Mouse (Mus musculus) layer of hippocampus, adult 8-10 months (tissue): ENCODE results near the gene Acsf3. TPM values are rescaled to one million over a fixed set of nuclear protein-coding genes. Genes with fewer than 3 reads are reported as not detected.
A peak's percentile ranks its signal among the peaks of the same experiment; 100 is the strongest.

ENCODE experiments used
- DNase-seq, 2 experiments: peaks; one replicate each; pipeline ENCODE4 v3.0.0; 2022; ENCODE audit warnings: low spot score in 2 of 2
- total RNA-seq, 4 experiments: library from RNA; stranded (reverse); gene quantifications; 2 replicates each; pipeline ENCODE4 v1.2.4; 2022

Acsf3 gene
- total RNA-seq, 4 experiments from 2014 or later = 21.9 to 26.7 (median 23.9) TPM

DNA sequence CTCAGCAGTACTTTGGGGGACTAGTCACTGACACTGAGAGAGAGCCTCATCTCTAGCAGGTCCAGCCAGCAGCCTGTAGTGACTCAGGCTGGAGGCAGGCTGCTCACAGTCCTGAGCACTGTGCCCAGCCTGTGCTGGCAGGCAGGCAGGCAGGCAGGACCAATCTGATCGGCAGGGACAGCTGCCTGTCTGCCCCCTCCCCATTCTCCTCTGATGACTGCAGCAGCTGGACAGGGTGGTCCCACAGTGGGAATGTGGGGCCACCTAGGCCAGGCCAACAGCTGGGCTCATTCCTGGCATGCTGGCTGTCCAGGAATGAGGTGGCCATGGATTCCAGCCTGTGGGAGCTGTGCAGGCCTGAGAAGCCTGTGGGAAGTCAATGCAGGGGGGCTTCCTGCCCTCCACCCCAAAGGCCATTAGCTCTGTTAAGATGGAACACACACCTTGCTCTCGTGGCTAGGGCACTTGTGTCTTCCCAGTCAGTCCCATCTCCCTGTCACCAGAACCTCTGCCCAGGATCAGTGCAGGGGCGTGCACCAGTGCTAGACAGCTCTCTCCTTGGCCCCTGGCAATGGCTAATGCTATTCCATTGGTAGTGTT lies 75.5 kb downstream of the Acsf3 start:
- no peak for DNase-seq

DNA sequence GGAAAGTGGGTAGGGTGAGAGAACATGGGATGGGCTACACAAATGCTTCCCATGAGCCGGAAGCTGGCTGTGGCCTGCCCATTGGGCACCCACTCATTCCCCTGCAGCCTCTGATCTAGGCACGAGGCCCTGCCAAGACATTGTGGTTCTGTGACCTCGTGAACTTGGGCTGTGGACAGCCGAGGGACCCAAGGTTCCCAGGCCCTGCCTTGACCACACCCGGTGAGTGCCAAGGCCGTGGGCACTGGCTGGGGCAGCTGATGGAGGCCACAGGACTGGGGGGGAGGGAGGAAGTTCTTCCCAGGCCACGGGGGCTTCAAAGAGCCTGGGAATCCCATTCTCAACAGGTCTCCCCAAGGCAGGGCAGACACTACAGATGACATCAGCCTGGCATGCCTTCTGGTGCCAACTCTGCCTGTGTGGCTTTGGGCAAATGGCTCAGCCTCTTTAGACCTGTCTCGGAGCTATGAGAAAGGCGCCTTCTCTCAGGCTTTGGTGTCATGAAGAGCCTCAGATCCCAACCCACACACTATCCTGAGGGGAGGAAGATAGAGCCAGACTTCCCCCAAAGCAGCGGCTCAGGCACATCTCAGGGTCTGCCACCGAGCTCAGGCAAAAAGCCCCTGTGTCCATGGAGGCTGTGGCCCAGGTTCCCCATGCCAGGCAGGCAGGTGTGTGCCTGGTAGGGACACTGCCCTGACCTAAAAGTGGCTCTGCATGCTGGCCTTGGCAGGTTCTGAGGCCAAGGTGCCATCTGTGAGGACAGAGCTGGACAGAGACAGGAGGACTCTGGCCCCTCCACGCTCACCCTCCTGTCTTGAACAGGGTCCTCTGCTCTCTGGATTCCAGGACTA lies 76.6 kb downstream of the Acsf3 start:
- DNase-seq = no peak

- no peak for DNase-seq
Observed at GRCm38 (mm10) chr8:122852546-122852905, 77.2 kb downstream of the Acsf3 start.

- DNase-seq = no peak
Observed at GRCm38 (mm10) chr8:122853340-122853771, 78.1 kb downstream of the Acsf3 start.

DNA sequence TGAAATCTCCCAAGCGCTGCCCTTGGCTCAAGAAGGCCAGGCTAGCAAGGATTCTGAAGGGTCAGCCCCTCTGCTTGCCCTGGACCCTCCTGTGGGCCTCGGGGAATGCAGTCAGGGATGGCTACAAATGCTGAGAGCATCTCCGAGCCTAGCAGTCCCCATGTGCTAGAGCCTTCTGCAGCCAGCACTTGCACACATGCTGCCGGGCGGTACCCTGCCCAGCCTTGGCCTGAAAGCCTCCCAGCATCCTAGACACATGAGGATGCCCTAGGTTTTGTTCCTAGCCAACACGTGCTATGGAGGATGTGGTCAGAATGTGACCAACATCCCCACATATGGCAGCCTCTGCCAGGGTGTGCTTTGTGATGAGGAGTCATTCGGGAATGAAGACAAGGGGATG lies 79.1 kb downstream of the Acsf3 start:
- DNase-seq = no peak

DNA sequence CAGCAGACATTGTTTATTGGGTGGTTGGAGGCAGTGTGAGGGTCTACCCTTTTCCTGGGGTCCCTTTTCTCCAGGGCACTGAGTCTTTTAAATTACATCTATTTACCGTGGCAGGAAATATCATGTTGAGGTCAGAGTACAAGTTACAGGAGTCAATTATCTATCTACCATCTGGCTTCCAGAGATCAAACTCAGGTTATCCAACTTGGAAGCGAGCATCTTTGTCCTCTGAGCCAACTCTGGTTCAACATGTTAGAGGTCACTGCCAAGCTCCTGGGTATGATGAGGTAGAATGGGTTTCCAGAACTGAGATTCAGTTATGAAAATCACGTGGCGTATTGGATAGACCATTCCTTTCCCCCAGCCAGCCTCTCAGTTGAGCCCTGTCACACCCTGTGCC lies 79.8 kb downstream of the Acsf3 start:
- DNase-seq = no peak

- no peak for DNase-seq
Observed at GRCm38 (mm10) chr8:122856288-122856687, 81.0 kb downstream of the Acsf3 start.

DNA sequence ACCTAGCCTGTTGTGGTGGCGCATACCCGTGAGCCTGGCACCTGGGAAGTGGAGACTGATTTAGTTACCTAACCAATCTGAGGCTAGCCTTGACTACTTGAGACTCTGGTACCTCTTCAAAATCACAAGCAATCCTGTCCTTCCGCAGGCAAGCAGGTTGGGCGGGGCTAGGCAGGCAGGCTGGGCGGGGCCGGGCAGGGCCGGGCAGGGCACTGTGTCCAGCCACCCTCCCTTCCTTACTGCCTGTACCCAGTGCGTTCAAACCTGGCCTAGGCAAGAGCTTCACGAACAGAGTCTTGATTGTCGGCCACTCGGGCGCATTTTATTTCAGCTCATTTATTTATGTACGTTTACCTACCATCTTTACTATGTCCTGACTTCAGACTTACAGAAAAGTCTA lies 84.6 kb downstream of the Acsf3 start:
- no peak for DNase-seq

DNA sequence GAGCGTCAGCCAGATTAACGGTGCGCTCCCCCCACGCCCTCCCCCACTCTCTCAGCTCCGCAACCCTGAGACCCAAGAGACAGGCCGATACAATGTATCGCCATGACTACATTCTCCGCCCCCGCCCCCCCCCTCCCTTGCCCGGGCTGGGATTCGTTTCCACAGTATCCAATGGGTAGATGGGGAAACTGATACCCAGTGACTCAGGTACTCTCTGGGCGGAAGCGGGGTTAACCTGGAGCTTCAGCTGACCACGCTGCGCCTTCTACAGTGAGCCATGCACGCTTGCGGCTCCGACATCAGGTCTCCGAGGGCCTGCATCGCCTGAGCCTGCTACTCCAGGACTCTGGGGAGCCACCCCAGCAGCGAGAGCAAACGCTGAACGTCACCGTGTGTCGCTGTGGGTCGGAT lies 89.4 kb downstream of the Acsf3 start:
- DNase-seq = no peak

- DNase-seq = no peak
Observed at GRCm38 (mm10) chr8:122865441-122865840, 90.2 kb downstream of the Acsf3 start.

DNA sequence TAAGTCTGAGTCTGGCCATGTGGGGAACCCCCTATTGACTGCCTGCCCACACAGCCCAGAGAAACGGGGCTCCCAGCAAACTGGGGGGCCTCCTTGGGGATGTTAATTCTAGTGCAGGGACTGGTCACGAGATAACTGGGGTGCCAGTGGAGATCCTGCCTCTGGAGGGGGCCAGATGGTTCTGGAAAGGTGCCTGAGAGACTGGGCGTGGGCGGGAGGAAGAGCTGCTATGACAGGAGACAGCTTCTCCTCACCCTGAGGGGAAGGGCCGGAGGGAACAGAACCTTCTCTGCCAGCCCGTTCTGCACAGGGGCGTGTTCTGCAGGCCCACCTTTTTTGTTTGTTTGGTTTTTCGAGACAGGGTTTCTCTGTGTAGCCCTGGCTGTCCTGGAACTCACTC lies 90.9 kb downstream of the Acsf3 start:
- DNase-seq = peak in 1 of 2 experiments; percentile 26

Other genes with a start within 250 kb of the Acsf3 start
- gene Piezo1, start 224.2 kb upstream of the Acsf3 start, total RNA-seq = 1 to 10 TPM; 4.6 to 7.0 (median 4.9) TPM
- gene Cdt1, start 207.5 kb upstream of the Acsf3 start, total RNA-seq = 1 to 10 TPM; 1.4 to 2.4 (median 1.7) TPM
- gene Aprt, start 198.6 kb upstream of the Acsf3 start, total RNA-seq = 10 to 100 TPM; 56.8 to 69.3 (median 60.2) TPM
- gene Galns, start 164.0 kb upstream of the Acsf3 start, total RNA-seq = 10 to 100 TPM in 2 of 4 experiments, 1 to 10 TPM in 2; 8.0 to 16.5 (median 11.9) TPM
- gene Trappc2l, start 163.8 kb upstream of the Acsf3 start, total RNA-seq = 10 to 100 TPM; 72.6 to 90.6 (median 75.3) TPM
- gene Pabpn1l, start 152.7 kb upstream of the Acsf3 start, total RNA-seq = not detected
- gene Cbfa2t3, start 76.4 kb upstream of the Acsf3 start, total RNA-seq = 10 to 100 TPM; 30.0 to 39.0 (median 37.0) TPM
- 1 to 10 TPM; 1.0 to 1.3 (median 1.2) TPM for gene Cdh15, start 72.5 kb downstream of the Acsf3 start, total RNA-seq